Mouse (Mus musculus): ENCODE results near the gene Hsd17b14.

The Hsd17b14 gene

GRCm38 (mm10) chr7:45609511-45609910, 54.8 kb downstream of the Hsd17b14 start:
- no peak for DNase-seq

GRCm38 (mm10) chr7:45616277-45616676, 61.6 kb downstream of the Hsd17b14 start:
- DNase-seq = no peak

GRCm38 (mm10) chr7:45617042-45617695, 62.5 kb downstream of the Hsd17b14 start, which contains the start of gene Fut1:
Fut1 (plus strand) TSS chr7:45617289.
- no peak for DNase-seq
